Mouse (Mus musculus): ENCODE measurements at regions not wholly inside any gene's neighbourhood (a gene's known extent, or its start where the extent isn't known, plus 50 kb on each side); places are given as distances from the start of the nearest gene placed in this dataset.

DNA sequence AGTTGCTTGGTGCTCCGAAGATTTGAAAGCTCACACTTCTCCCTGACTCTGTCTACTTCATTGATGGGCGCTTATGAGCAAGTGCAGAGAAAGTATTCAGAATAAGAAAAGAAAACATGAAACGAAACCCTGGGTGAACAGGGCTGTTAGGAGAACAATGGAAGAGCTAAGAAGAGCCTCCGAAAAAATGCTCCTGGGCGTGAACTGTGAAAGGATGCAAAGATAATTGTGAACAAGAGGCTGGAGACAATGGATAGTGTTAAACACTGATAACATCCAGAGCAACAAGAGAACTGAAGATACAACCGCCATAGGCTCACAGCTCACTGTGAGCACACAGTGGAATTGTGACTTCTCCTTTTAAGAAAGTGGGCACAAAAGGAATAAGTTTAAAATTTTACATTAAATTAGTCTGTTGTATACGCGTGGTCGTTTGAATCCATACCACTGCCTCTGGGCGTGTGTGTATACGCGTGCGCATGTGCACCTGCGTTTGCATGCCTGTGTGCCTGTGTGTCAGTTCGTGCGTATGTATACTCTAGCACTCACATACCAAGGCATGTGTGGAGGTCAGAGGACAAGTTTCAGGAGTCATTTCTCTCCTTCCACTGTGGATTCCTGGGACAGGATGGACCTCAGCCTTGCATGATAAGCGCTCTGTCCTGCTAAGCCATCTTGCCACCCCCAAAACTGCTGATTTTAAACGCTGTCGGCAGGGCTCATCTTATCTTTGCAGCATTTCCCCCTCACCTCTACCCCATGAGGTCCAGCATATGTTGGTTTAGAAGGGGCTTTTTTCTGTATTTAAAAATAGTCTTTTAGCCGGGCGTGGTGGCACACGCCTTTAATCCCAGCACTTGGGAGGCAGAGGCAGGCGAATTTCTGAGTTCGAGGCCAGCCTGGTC lies 113.0 kb upstream of the 1700016C15Rik start:
- Histone ChIP-seq H3K4me3 (no peak overlapping the region), H3K36me3 (ENCODE audit: control insufficient read depth, insufficient read depth) (no peaks in the 10 kb centered on the region), H3K4me2 (ENCODE audit: low read depth) (no peak overlapping the region), H3K79me2 (ENCODE audit: control insufficient read depth, insufficient read depth) (no peaks in the 10 kb centered on the region), H3K27me3 (ENCODE audit: control insufficient read depth, insufficient read depth, insufficient read length) (no peaks in the 10 kb centered on the region), H3ac (ENCODE audit: control insufficient read depth, insufficient read length) (no peak overlapping the region)
- TF ChIP-seq MYOG (IDR thresholded peaks at IDR 0.05; ENCODE audit: control insufficient read depth in 1 of 3, insufficient read depth in 1 of 3, insufficient read length in 2 of 3, low read depth in 2 of 3) = no peak
- no peak for TF ChIP-seq TCF12 (IDR thresholded peaks at IDR 0.05; ENCODE audit: insufficient read depth, poor library complexity, severe bottlenecking)
- TF ChIP-seq POLR2A (IDR thresholded peaks at IDR 0.05; ENCODE audit: insufficient read length, low read depth) = no peak
- no peak for TF ChIP-seq TCF3 (IDR thresholded peaks at IDR 0.05; ENCODE audit: insufficient read length, low read depth)
- TF ChIP-seq CEBPB (IDR thresholded peaks at IDR 0.05; ENCODE audit: insufficient read depth, poor library complexity, severe bottlenecking) = no peak
- TF ChIP-seq MYOD1 (IDR thresholded peaks at IDR 0.05; ENCODE audit: control insufficient read depth in 1 of 3, insufficient read length in 2 of 3, low read depth in 2 of 3) = no peak
- no peak for TF ChIP-seq MAX (IDR thresholded peaks at IDR 0.05; ENCODE audit: low read depth)
- no peak for TF ChIP-seq POLR2AphosphoS2 (IDR thresholded peaks at IDR 0.05; ENCODE audit: insufficient read length, low read depth)
- no peak for TF ChIP-seq REST (IDR thresholded peaks at IDR 0.05; ENCODE audit: insufficient read depth, insufficient read length)
- TF ChIP-seq SRF (IDR thresholded peaks at IDR 0.05; ENCODE audit: control insufficient read depth, insufficient read length, low read depth) = no peak
- no peak for TF ChIP-seq USF1 (IDR thresholded peaks at IDR 0.05; ENCODE audit: low read depth)

DNA sequence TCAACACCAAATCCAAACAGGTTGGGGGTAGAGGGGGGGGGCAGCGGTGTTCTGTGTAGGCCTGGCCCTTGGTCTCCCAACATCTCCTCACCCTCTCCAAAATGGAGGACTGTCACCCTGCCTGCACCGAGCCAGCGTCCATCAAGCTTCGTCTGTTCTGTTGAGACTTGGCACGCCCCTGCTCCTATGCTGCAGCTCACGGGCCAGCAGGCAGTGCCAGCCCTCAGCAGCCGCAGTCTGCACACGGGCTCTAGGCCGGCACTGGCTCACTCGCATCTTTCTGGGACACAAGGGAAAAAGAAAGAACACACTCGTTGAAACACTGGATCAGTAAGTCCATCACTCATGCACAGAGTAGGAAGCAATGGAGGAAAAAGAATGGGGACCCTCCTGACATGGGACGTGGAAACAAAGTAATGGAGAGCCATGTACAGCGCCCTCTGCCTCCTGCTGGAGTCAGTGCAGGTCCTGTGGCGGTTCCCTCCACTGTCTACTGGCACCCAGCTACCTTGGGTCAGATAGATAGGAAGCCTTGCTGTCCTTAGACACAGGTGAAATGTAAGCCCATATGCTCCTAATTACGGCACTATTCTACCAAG lies 109.0 kb upstream of the 1700016C15Rik start:
- Histone ChIP-seq H3K79me2 (ENCODE audit: control insufficient read depth, insufficient read depth) (no peaks in the 10 kb centered on the region), H3K27me3 (ENCODE audit: control insufficient read depth, insufficient read depth, insufficient read length) (no peaks in the 10 kb centered on the region), H3ac (ENCODE audit: control insufficient read depth, insufficient read length) (no peak overlapping the region), H3K36me3 (ENCODE audit: control insufficient read depth, insufficient read depth) (no peaks in the 10 kb centered on the region), H3K4me3 (no peak overlapping the region), H3K4me2 (ENCODE audit: low read depth) (no peak overlapping the region)
- TF ChIP-seq POLR2A (IDR thresholded peaks at IDR 0.05; ENCODE audit: insufficient read length, low read depth) = no peak
- TF ChIP-seq MYOG (IDR thresholded peaks at IDR 0.05; ENCODE audit: control insufficient read depth in 1 of 3, insufficient read depth in 1 of 3, insufficient read length in 2 of 3, low read depth in 2 of 3) = no peak
- no peak for TF ChIP-seq TCF12 (IDR thresholded peaks at IDR 0.05; ENCODE audit: insufficient read depth, poor library complexity, severe bottlenecking)
- no peak for TF ChIP-seq USF1 (IDR thresholded peaks at IDR 0.05; ENCODE audit: low read depth)
- TF ChIP-seq SRF (IDR thresholded peaks at IDR 0.05; ENCODE audit: control insufficient read depth, insufficient read length, low read depth) = no peak

DNA sequence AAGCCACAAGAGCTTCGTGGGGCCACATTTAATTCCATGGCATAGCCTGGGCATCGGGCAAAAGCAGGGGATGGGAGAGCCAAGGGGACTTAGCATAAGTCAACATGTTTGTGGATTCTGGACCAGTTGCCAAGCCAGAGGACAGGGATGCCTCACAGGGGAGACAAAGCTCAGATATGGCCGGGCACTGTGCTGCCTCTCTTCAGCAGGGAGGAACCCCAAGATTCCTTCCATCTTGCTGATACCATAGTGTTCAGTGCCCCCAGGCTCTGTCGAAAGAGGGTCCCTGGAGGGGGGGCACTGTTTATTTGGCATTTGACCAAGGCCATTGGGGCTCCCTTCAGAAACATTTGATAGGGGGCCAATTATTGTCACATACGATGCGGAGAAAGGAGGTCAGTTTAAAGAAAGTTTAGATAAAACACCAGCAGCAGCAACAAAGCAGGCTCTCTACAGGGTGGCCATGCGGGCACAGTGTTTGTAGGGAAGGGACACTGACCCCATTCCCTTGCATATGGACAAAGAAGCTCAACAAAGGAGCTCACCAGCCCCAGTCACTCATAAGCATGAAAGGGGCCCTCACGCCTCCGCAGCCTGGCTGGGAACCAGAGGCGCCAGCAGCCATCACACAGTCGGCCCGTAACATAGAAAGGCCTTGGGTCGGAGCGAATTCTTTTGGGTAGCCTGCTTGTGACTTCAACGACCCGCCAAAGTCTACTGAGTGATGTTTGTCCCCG lies 107.6 kb upstream of the 1700016C15Rik start:
- Histone ChIP-seq H3K4me3 (no peak overlapping the region), H3K4me2 (ENCODE audit: low read depth) (no peak overlapping the region), H3ac (ENCODE audit: control insufficient read depth, insufficient read length) (no peak overlapping the region), H3K79me2 (ENCODE audit: control insufficient read depth, insufficient read depth) (no peaks in the 10 kb centered on the region), H3K27me3 (ENCODE audit: control insufficient read depth, insufficient read depth, insufficient read length) (no peaks in the 10 kb centered on the region), H3K36me3 (ENCODE audit: control insufficient read depth, insufficient read depth) (no peaks in the 10 kb centered on the region)
- TF ChIP-seq TCF12 (IDR thresholded peaks at IDR 0.05; ENCODE audit: insufficient read depth, poor library complexity, severe bottlenecking) (no peak), MAX (IDR thresholded peaks at IDR 0.05; ENCODE audit: low read depth) (no peak), MYOD1 (IDR thresholded peaks at IDR 0.05; ENCODE audit: control insufficient read depth in 1 of 3, insufficient read length in 2 of 3, low read depth in 2 of 3) (no peak), MYOG (IDR thresholded peaks at IDR 0.05; ENCODE audit: control insufficient read depth in 1 of 3, insufficient read depth in 1 of 3, insufficient read length in 2 of 3, low read depth in 2 of 3) (no peak), SRF (IDR thresholded peaks at IDR 0.05; ENCODE audit: control insufficient read depth, insufficient read length, low read depth) (no peak), REST (IDR thresholded peaks at IDR 0.05; ENCODE audit: insufficient read depth, insufficient read length) (no peak), POLR2A (IDR thresholded peaks at IDR 0.05; ENCODE audit: insufficient read length, low read depth) (no peak), E2F4 (IDR thresholded peaks at IDR 0.05; ENCODE audit: insufficient read depth) (no peak)

DNA sequence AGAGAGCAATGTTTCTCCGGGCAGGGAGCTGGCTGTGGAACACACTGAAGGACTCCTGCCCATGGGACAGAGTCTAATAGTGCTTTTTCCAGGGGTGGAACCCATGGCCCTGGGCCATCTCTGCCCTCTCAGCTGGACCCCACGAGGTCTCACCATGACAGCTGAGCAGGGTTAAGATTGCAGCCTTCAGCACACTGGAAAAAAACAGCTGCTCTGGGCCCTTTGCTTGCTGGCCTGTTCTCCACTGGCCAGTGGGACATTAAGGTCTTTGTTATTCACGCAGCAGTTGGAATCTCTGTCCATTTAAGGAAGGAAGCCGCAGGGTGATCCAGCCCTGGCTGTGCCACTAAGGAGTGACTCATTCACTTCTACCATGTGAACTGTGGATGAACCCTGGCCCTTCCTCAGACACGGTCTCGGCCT lies 106.3 kb upstream of the 1700016C15Rik start:
- no peak overlapping the region for H3K4me3 ChIP-seq
- TF ChIP-seq MYOG (IDR thresholded peaks at IDR 0.05; ENCODE audit: control insufficient read depth in 1 of 3, insufficient read depth in 1 of 3, insufficient read length in 2 of 3, low read depth in 2 of 3) (peak; percentile 90 to 100 (median 99)), POLR2AphosphoS2 (IDR thresholded peaks at IDR 0.05; ENCODE audit: insufficient read length, low read depth) (no peak), POLR2A (IDR thresholded peaks at IDR 0.05; ENCODE audit: insufficient read length, low read depth) (peak; percentile 28), SRF (IDR thresholded peaks at IDR 0.05; ENCODE audit: control insufficient read depth, insufficient read length, low read depth) (peak; percentile 97), TCF3 (IDR thresholded peaks at IDR 0.05; ENCODE audit: insufficient read length, low read depth) (peak; percentile 91), USF1 (IDR thresholded peaks at IDR 0.05; ENCODE audit: low read depth) (peak; percentile 12), E2F4 (IDR thresholded peaks at IDR 0.05; ENCODE audit: insufficient read depth) (no peak), CEBPB (IDR thresholded peaks at IDR 0.05; ENCODE audit: insufficient read depth, poor library complexity, severe bottlenecking) (no peak), MYOD1 (IDR thresholded peaks at IDR 0.05; ENCODE audit: control insufficient read depth in 1 of 3, insufficient read length in 2 of 3, low read depth in 2 of 3) (peak; percentile 85 to 96 (median 94)), MAX (IDR thresholded peaks at IDR 0.05; ENCODE audit: low read depth) (no peak), TCF12 (IDR thresholded peaks at IDR 0.05; ENCODE audit: insufficient read depth, poor library complexity, severe bottlenecking) (peak; percentile 98), REST (IDR thresholded peaks at IDR 0.05; ENCODE audit: insufficient read depth, insufficient read length) (no peak)
- no peaks in the 10 kb centered on the region for H3K27me3 ChIP-seq (ENCODE audit: control insufficient read depth, insufficient read depth, insufficient read length)
- peak overlapping the region; percentile 61 for H3K4me2 ChIP-seq (ENCODE audit: low read depth)
- no peaks in the 10 kb centered on the region for H3K79me2 ChIP-seq (ENCODE audit: control insufficient read depth, insufficient read depth)
- no peak overlapping the region for H3ac ChIP-seq (ENCODE audit: control insufficient read depth, insufficient read length)
- no peaks in the 10 kb centered on the region for H3K36me3 ChIP-seq (ENCODE audit: control insufficient read depth, insufficient read depth)
